Mouse (Mus musculus) megakaryocyte progenitor cell, adult 5-6 weeks (primary cell): ENCODE results near the gene Prrx1. TPM values are rescaled to one million over a fixed set of nuclear protein-coding genes. Genes with fewer than 3 reads are reported as not detected.

Experiments
- ATAC-seq: replicated peaks from 2 replicates; pipeline ENCODE4 v1.8.0; 2016; ENCODE audit warnings: mild to moderate bottlenecking, moderate TSS enrichment, inconsistent platforms; ENCODE audit not compliant: poor library complexity
- total RNA-seq, 2 experiments: library from RNA; stranded (forward) in 1 of 2; stranded (reverse) in 1 of 2; fragments of 157-497, 149-512 nt in 1 of 2; fragments of 200-1000 nt in 1 of 2; gene quantifications; 2 replicates each; pipeline versions ENCODE4 v1.2.3 to v1.2.4; 2015 to 2017

Gene Prrx1
- total RNA-seq (2015), result not detected in 2 replicates
- total RNA-seq (2017), result not detected in 2 replicates

DNA sequence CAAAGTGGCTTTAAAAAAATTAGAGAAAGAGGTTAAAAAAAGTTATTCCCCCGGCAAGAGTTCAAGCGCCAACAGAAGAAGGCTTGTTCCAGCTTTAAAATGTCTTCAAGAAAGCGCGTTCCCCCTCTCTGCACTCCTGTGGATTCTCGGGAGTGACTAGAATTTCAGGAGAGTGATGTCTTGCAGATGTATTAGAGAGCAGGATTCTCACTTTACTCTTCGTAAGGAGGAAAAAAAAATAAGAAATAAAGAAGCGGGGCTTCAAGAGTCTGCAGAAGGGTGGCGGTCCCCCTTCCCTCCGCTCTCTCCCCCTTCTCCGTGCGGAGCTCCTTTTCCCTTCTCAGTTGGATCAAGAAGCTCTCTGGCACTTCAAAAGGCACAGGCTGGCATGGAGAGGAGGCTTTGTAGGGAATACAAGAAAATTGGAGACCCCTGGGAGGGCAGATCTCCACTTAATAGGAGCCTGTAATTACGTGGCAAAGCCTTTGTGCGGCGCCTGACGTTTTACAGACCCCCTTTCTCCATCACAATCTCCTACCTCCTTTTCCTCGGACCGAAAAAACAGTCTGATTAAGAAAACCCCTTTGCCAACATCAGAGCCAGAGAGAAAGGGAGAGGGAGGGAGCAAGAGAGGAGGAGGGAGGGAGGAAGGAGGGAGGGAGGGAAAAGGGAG, at the start of gene Prrx1:
Gene Prrx1 (minus strand): TSS at position 610 of the 673 bp plus-strand sequence.
- no peak for ATAC-seq

GRCm38 (mm10) chr1:163362202-163362601, 48.7 kb upstream of the Prrx1 start:
- ATAC-seq, result no peak

DNA sequence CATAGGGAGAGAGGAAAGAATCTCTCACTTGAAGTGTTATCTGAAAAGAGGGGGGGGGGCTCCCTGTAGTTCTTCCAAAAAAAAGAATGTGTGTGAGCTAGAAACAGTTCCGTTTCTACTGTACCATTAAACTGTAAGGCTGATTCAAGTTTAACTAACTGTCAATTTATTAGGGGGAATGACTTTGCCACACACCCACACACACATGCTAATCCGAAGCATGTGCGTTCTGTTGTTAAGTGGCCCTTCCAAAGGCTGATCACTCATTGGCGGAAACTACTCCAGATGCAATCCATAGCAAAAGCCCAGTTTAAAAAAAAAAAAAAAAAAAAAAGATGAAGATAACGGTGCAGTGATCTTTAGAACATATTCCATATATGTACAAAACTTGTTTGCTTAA, 47.9 kb upstream of the Prrx1 start:
- no peak for ATAC-seq

DNA sequence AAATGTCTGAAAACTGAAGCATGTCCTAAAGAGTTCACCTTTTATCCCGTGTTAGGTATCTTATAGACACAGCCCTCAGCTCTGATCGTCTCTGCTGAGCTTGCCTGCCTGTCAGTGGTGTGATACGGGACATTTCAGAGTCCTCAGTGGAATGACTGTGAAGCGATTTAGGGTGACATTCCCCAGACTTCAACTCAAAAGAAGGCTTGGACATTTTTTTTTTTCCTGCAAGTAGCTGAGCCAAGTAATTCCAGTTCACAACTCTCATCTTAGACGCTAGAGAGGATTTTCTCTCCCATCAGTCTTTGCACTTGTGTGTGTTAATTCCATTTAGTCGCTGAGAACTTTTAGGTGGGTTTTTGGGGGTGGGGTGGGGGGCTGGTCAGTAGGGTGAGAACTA, 47.3 kb upstream of the Prrx1 start:
- no peak for ATAC-seq

GRCm38 (mm10) chr1:163359521-163359920, 46.0 kb upstream of the Prrx1 start:
- no peak for ATAC-seq

- ATAC-seq, result no peak
These were observed 44.7 kb upstream of the Prrx1 start for GRCm38 (mm10) chr1:163358165-163358564.

- no peak for ATAC-seq
These were observed 44.2 kb upstream of the Prrx1 start for GRCm38 (mm10) chr1:163357733-163358132.

DNA sequence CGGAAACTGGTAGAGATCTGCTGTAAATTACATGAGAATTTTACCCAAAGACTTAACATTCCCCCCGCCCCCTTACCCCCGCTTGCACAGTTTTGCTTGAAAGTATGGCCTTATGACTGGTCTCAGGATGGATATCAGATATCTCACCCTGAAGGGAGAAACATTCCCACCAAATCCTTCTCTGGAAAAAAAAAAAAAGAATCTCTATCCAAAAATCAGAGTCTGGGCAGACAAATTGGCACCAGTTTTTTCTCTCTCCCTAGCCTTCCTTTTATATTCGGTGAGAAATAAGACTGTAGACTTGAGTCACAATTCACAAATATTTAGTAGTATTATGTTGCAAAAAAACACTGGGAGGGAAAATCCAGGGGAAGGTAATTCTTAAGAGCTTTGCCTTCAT, 42.7 kb upstream of the Prrx1 start:
- no peak for ATAC-seq

DNA sequence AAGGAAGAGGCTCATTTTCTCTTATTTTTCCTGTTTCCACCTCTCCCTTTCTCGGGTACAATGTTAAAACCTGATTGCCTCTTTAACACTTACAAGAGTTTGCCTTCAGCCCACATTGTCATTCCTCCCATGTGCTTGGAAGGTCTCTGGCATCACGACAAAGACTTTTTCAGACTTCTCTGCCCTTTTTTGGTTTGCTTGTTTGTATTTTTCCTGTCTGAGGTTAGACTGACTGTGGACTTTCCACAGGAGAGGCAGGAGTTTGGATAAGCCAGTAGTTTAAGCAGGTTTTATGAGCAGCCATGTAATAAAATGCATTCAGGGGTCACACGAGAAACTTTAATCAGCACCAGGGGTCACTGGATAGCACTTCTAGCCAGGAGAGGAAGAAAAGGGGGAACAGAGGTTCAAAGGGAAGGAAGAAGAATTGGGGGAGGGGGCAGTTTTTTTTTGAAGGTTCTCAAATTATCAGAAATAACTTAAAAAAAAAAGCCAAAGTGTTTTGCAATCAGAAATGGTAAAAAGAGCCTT, 42.2 kb upstream of the Prrx1 start:
- no peak for ATAC-seq

- ATAC-seq, result no peak
These were observed 37.5 kb upstream of the Prrx1 start for GRCm38 (mm10) chr1:163350988-163351387.

DNA sequence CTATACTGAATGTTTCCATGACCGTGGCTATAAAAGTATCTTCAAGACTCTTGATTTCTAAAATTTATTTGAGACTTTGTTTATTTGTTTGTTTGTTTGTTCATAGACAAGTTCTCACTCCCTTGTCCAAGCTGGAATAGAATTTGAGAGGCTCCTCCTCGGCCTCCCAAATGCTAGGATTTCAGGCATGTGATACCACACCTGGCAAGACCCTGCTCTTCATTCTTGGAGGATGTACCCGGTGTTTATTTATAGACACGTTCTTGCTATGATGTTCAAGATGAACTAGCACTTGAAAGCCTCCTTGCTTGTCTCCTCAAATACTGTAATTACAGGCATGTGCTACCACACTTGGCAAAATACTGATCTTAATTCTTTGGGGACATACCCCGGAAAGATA, 32.0 kb upstream of the Prrx1 start:
- ATAC-seq, result no peak

DNA sequence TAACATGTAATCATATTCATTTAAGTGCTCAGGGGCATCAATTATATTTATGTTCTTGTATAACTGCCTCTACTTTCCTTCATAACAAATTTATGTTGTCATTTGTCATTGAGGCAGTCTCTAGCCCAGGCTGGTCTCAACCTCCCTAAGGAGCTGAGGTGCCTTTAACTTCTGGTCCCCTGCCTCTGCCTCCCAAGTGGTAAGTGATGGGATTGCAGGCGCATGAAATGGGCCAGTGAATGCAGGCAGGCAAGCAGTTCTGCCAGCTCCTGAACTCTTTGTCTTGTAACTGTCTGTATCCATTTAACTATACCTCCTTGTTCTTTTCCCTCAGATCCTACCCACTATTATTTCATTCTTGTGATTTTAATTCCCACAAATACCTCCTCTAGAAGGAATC, 31.4 kb upstream of the Prrx1 start:
- ATAC-seq, result peak; percentile 80

DNA sequence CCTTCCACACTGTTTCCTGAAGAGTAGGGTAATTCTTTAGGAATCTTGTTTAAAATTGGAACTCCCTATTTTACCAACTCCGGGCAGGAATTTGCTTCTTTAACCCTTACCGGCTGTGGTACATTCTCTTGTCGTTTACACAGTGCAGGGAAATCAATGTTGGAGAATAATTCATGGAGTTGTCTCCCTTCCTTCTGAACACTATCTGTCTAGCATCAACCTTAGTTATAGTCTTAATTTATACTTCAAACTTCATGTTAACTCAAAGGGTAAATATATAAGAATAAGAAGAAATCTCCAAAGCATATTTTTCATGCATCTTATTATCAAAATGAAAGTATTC, 25.7 kb upstream of the Prrx1 start:
- no peak for ATAC-seq

DNA sequence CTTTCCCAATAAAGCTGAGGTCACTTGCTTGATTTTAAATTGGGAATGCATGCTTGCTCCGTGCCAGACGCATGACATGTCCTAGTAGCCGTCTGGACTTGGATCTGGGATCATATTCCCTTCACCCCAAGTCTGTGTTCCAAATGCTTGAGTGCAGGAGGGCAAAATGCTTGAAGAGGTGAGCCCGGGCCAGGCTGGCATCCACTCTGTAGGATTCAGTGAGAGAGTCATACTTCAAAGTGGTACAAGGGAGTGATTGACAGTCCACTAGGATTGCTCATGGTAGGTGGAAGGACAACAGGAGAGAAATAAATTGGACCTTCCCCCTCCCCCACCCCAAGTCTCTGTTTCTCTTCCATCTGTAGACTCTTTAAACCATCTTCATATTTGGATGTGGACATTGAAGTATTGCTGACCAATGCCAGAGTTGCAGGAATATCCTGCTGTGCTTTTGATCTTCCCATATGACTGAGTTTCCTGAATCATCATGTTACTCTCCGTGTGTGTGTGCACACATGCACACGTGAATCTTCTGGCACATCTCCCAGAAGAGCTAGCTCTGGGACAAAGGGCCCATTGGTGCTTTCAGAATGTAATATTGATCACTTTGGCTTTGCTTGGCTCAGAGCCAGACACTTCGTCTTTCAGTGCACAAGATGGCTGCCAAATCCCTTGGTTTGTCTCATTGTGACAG, 25.2 kb upstream of the Prrx1 start:
- no peak for ATAC-seq

DNA sequence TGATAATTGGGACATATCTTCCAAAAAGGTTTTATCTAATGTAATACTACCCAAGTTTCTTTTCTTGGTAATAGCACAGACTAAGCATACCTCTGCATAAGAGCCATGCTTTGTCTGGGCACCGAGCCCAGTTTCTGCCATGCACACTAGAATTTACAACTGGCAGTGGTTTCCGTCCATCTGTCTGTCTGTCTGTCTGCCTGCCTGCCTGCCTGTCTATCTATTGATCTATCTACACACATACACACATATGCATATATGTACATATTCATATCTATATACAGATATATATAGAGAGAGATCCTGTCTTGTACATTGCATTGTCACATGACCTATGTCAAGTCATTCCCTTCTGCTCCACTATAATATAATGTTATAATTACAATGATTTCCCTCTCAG, 24.3 kb upstream of the Prrx1 start:
- peak; percentile 57 for ATAC-seq

GRCm38 (mm10) chr1:163327279-163327678, 13.8 kb upstream of the Prrx1 start:
- ATAC-seq, result no peak

DNA sequence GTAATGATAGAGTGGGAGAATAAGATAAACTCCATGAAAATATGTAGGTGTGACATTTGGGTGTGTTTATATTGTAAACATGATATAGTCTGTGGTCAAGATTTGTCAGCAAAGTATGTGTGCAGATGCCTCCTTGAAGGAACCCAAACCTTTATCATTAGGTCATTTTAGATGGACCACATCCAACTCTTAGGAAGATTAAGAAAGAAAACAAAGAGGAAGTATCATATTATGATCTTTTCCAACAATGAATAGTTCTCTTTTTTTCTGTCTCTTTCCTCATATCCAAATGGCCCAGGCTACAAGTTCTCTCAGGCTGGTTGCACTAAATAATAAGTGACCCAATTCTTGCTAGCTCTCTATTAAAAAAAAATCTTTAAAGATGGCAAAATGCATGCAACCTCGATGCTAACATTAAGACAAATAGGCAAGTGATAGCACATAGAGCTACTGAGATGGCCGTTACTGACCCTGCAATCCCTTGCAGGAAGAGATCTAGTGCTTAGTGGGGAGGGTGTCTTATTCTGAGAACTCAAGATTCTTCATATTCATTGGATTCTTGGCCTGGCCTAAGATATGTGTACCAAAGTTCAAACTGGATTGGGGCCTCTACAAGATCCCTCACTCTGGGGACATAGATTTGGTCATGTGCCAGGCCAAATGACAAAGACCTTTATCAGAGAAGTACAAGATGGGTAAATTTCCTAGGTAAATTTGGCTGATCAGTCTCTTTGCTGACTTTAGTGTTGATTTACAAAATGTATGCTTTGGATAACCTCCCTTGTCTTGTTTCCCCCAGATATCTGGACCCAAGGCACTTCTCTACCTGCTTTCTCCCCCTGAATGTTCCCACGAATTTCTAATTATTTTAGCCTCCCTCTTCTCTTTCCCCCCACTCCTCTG, 6.4 kb upstream of the Prrx1 start:
- ATAC-seq, result peak; percentile 76

DNA sequence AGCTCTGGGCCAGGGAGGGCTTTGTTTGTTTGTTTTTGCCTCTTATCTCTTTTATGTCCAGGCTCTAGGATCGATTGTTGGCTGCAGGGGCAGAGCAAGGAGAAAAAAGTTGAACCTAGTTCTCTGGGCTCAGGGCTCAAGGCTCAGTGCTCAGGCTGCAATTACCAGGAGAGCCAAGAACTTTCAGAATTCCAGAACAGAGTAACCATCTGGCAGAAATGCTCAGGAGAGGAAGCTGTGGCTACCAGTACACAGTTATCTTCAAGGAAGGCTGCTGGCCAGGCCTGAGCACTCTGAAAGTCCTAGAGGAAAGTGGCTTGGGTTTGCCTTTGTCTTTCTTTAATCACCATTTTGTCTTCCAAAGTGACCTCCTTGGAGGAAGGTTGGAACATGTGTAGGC, 3.4 kb upstream of the Prrx1 start:
- no peak for ATAC-seq

GRCm38 (mm10) chr1:163314829-163315301, 1.4 kb upstream of the Prrx1 start:
- no peak for ATAC-seq

DNA sequence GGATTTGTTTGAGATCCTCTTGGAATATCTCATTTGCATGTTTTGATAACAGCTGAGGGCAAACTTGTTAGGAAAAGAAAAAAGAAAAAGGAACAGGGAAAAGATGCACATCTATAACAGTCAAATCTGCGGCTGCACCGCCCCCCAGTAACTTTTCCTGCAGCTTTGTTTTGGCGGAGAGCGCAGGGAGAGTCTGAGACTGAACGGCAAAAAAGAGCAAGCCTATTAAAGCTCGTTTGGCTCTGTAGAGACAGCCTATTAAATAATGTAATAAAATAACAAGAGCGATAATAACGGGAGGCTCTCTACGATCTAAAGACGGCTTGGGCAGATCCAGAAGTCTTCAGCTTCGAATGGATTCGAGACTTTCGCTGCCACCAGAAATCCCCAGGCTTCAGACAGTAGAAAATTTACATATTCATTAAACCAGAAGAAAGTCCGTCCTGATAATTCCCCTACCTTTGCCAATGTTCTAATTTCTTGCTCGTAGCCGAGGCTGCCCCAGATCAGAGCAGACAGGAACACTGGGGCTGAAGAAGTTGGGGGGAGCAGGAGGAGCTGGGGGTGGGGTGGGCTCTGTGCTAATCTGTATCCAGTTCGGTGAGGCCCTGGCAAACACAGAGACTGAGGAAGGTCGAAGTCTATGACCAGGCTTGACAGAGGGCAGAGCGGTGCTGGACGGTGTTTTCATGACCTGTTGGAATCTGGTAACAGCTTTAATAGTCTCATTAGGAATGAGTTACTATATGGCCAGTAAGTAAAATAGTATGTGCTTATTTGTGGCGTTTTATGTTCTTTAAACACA, 613 bp upstream of the Prrx1 start:
- ATAC-seq, result no peak
